Mouse (Mus musculus): ENCODE measurements around the gene Ccdc149. TPM values are rescaled to one million over a fixed set of nuclear protein-coding genes. Genes with fewer than 3 reads are reported as not detected.

Ccdc149 gene
- polyA plus RNA-seq, 1 experiment from 2014 or later, result 3.0 TPM

DNA sequence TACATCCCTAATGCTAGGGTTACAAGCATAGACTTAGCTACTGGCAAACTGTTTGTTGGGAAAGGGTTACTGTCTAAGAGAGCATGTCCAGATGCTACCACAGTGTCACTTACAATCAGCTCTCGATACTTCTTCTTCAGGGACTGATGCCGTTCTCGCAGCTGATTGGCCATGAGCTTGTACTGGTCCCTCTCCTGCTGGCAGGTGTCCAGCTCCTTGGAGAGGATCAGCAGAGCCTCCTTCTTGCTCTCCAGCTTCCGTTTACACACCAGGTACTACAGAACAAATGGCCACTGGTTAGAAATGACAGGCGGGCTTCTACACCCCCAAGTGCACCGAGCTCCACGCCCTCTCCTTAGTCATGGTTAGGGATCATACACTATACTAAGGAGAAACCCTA, 32.4 kb downstream of the Ccdc149 start:
- no peaks in the 10 kb centered on the region for H3K36me3 ChIP-seq
- H3K4me2 ChIP-seq, result no peak overlapping the region
- no peak overlapping the region for H3K4me3 ChIP-seq (replicated peaks)
- H3K27me3 ChIP-seq, result no peaks in the 10 kb centered on the region
- no peaks in the 10 kb centered on the region for H3K4me1 ChIP-seq
- no peak overlapping the region for H3K9ac ChIP-seq
- ATAC-seq (replicated peaks; ENCODE audit: low FRiP score), result no peak
- 82% methylated on average over 7 of the region's 7 CpGs for WGBS
- no peak overlapping the region for H3K27ac ChIP-seq
- 0 out of 2 replicates have a peak, but pooled peaks cover 4% of the 10 kb centered on the region for H3K9me3 ChIP-seq (replicated peaks)

DNA sequence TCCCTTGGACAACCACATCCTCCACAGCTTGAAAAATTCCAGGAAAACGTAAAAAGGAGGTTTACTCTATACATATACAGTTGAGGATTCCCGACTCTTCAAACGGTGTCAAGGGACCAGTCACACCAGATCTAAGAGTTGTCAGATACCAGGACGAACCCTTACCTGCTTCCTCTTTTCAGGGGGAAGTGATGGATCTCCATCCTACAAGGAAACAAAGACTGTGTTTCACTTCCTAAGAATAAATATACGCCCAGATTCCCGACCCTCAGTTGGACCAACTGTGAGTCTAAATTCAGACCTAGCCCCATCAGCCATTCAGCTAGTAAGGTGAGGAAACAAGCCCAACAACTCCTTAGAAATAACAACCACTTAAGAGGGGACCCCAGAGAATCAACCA, 35.8 kb downstream of the Ccdc149 start:
- H3K4me3 ChIP-seq (replicated peaks), result no peak overlapping the region
- H3K4me1 ChIP-seq, result no peaks in the 10 kb centered on the region
- WGBS, result 88% methylated on average over 6 of the region's 6 CpGs
- no peak overlapping the region for H3K9ac ChIP-seq
- no peak overlapping the region for H3K4me2 ChIP-seq
- no peak for ATAC-seq (replicated peaks; ENCODE audit: low FRiP score)
- H3K36me3 ChIP-seq, result no peaks in the 10 kb centered on the region
- no peaks in the 10 kb centered on the region for H3K27me3 ChIP-seq
- H3K27ac ChIP-seq, result no peak overlapping the region
- H3K9me3 ChIP-seq (replicated peaks), result no peaks in the 10 kb centered on the region

DNA sequence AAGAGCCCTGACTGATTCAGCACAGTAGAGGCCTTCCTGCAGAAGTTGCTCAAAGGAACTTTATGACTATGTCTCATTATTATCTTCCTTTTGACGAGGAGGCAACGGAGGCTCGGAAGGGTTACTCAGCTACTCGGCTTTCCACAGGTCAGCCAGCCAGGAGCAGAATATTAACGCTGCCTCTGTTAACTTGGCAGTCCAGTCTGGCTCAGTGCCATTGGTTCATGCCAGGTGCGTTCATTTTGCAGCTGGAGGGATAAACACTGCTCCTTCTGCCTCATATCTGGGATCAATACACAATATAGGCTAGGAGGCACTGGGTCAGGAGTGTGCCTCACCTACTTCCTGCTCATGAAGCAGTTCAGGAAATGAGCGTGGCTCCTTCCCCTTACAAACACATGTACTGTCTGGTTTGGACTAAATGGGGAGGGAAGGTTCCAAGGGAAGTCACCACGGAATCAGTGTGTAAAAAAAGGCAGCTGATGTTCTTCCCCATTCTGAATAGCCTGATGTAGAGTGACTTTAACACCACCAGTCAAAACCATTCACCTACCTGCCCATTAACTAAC, 40.0 kb downstream of the Ccdc149 start:
- H3K4me2 ChIP-seq, result no peak overlapping the region
- no peak overlapping the region for H3K27ac ChIP-seq
- no peaks in the 10 kb centered on the region for H3K27me3 ChIP-seq
- H3K4me1 ChIP-seq, result no peaks in the 10 kb centered on the region
- no peak overlapping the region for H3K9ac ChIP-seq
- WGBS, result 54% methylated on average over 8 of the region's 8 CpGs
- ATAC-seq (replicated peaks; ENCODE audit: low FRiP score), result no peak
- H3K36me3 ChIP-seq, result no peaks in the 10 kb centered on the region
- H3K4me3 ChIP-seq (replicated peaks), result no peak overlapping the region
- no peaks in the 10 kb centered on the region for H3K9me3 ChIP-seq (replicated peaks)

DNA sequence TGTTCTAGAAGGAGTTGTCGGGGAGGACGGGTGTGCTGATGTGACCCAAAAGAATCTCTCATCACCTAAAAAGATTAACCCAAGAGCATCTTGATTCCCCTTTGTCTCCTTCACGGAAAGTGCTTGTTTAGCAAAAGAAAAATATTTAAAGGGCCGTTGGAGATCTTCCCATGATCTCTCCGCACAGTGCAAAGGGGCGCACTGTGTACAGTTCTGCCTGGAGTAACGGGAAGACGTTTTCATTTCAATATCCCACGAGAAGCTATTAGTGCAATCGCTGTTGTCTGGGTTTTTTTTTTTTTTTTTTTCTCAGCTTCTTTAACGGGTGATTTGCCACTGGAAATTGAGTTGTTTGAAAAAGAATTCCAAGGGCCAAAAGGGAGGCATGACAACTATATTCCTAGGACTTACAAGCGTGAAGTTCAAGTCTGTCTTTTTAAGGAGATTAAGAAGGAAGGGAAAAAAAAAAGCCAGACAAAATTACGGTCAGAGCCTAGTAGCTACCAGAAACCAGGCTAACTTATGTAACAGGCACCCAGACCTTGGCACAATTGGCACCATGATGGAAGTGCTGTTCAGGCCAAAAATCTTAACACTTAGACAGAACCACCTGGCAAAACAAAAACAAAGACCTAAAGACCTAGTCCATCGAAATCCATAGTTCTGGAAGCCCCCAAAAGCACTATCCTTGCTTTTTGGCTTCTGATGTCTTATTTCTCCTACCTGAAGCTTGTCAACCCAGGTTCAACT, 41.4 kb downstream of the Ccdc149 start:
- WGBS, result 60% methylated on average over 14 of the region's 14 CpGs
- Histone ChIP-seq H3K27me3 (no peaks in the 10 kb centered on the region), H3K9ac (no peak overlapping the region), H3K27ac (no peak overlapping the region), H3K4me2 (no peak overlapping the region), H3K9me3 (replicated peaks) (no peaks in the 10 kb centered on the region), H3K4me3 (replicated peaks) (no peak overlapping the region), H3K36me3 (no peaks in the 10 kb centered on the region), H3K4me1 (no peaks in the 10 kb centered on the region)
- no peak for ATAC-seq (replicated peaks; ENCODE audit: low FRiP score)

DNA sequence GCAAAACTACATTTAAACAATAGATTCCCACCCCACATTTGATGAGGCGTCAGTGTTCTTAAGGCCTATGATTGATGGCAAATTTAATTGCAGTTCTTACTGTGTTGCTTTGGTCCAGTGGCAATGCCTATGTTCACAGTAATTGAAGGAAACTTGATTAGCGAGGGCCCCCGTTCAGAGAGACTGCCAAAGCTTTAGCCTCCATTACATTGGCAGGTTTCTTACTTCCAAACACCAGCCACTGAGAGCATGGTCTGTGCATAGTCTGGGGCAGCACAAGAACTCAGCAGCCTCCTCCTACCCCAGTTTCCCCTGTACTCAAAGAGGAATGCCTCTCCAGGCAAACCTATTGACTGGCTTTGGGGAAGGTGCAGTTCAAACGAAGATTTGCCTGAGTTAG, 42.7 kb downstream of the Ccdc149 start:
- H3K4me2 ChIP-seq, result no peak overlapping the region
- WGBS, result 28% methylated on average over 4 of the region's 4 CpGs
- no peaks in the 10 kb centered on the region for H3K36me3 ChIP-seq
- no peak overlapping the region for H3K9ac ChIP-seq
- no peak overlapping the region for H3K4me3 ChIP-seq (replicated peaks)
- H3K4me1 ChIP-seq, result no peaks in the 10 kb centered on the region
- H3K27ac ChIP-seq, result no peak overlapping the region
- no peak for ATAC-seq (replicated peaks; ENCODE audit: low FRiP score)
- no peaks in the 10 kb centered on the region for H3K27me3 ChIP-seq
- no peaks in the 10 kb centered on the region for H3K9me3 ChIP-seq (replicated peaks)

DNA sequence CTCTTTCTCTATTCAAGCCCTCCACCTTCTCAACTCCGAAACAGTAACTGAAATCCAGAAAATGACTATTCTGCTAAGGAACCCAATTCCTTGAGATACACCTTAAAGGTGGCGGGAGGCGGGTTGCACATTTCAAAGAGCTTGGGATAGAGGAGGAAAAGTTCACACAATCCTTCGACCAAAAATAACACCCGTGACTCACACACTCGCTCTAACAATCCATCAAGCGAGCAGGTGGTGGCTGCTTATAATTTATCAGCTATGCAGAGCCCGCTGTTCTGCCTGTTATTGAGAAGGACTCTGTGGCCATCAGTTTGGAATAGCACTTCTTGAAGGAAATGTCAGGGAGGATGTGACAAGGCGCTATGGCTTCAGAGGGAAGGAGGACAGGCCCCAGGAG, 45.5 kb downstream of the Ccdc149 start:
- no peak overlapping the region for H3K9ac ChIP-seq
- no peak for ATAC-seq (replicated peaks; ENCODE audit: low FRiP score)
- 59% methylated on average over 9 of the region's 9 CpGs for WGBS

DNA sequence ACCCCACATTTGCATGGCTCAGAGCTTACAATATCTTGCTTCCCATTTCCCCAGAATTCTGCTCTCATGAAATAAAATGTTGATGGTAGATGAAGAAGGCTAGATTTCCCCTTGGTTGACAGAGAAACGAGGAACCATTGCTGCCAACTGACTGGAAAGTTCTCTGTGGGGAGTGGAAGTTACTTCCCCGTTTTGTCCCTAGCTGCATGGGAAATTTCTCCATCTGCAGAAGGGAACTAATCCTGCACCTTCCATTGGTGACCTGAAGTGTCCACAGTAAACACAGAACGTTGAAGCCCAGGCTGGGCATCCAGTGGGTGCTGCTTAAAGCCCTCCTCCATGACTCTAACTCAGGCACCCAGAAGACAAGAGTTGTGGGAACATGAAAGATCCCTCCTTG, 47.4 kb downstream of the Ccdc149 start:
- ATAC-seq (replicated peaks; ENCODE audit: low FRiP score), result no peak
- H3K4me2 ChIP-seq, result no peak overlapping the region
- H3K4me1 ChIP-seq, result no peaks in the 10 kb centered on the region
- H3K27ac ChIP-seq, result no peak overlapping the region
- no peak overlapping the region for H3K9ac ChIP-seq
- H3K36me3 ChIP-seq, result no peaks in the 10 kb centered on the region
- no peak overlapping the region for H3K4me3 ChIP-seq (replicated peaks)
- no peaks in the 10 kb centered on the region for H3K27me3 ChIP-seq
- H3K9me3 ChIP-seq (replicated peaks), result no peaks in the 10 kb centered on the region
- 74% methylated on average over 3 of the region's 3 CpGs for WGBS

More for the DNA sequence above, 45.5 kb downstream of the Ccdc149 start:
- Histone ChIP-seq H3K4me2 (no peak overlapping the region), H3K9me3 (replicated peaks) (no peaks in the 10 kb centered on the region), H3K4me1 (no peaks in the 10 kb centered on the region), H3K36me3 (no peaks in the 10 kb centered on the region), H3K27me3 (no peaks in the 10 kb centered on the region), H3K4me3 (replicated peaks) (no peak overlapping the region), H3K27ac (no peak overlapping the region)

DNA sequence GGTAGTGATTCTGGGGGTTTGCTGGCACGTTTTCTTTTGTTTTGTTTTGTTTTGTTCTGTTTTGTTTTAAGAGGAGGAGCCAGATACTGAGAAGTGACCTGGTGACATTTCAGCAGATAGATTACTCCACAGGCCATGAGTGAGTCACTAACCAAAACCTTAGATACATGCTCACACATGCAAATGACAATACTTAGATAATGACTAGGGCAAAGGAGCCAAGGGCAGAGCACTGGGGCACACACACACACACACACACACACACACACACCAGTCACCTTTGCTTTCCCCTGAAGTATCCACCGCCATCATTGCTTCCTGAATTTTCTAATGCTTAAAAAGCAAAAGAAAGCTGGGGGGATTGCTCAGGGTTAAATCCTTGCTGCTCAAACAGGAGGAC, 54.8 kb downstream of the Ccdc149 start:
- no peaks in the 10 kb centered on the region for H3K36me3 ChIP-seq
- ATAC-seq (replicated peaks; ENCODE audit: low FRiP score), result no peak
- no peak overlapping the region for H3K27ac ChIP-seq
- no peaks in the 10 kb centered on the region for H3K27me3 ChIP-seq
- no peak overlapping the region for H3K4me2 ChIP-seq
- no peaks in the 10 kb centered on the region for H3K4me1 ChIP-seq
- WGBS, result 68% methylated on average over 2 of the region's 2 CpGs
- H3K9ac ChIP-seq, result no peak overlapping the region
- no peaks in the 10 kb centered on the region for H3K9me3 ChIP-seq (replicated peaks)
- no peak overlapping the region for H3K4me3 ChIP-seq (replicated peaks)

DNA sequence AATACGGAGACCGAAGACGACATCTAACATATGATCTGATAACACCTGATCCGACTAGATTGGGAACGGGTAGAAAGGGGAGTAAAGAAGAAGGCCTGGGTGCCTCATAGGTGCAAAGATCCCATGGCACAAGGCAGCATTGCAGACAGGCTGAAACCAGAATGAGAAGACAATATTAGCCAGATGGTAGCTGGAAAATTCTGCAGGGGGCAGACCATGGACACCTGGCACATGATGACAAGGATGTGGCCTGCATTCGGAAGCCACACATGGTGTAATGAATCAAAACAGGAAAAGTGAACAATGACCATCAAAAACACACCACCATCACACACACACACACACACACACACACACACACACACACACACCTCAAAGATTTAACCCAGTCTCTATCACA, 55.4 kb downstream of the Ccdc149 start:
- Histone ChIP-seq H3K4me1 (no peaks in the 10 kb centered on the region), H3K9ac (no peak overlapping the region), H3K9me3 (replicated peaks) (no peaks in the 10 kb centered on the region), H3K27ac (no peak overlapping the region), H3K4me2 (no peak overlapping the region), H3K27me3 (no peaks in the 10 kb centered on the region), H3K36me3 (no peaks in the 10 kb centered on the region), H3K4me3 (replicated peaks) (no peak overlapping the region)
- no peak for ATAC-seq (replicated peaks; ENCODE audit: low FRiP score)
- WGBS, result 86% methylated on average over 6 of the region's 6 CpGs

DNA sequence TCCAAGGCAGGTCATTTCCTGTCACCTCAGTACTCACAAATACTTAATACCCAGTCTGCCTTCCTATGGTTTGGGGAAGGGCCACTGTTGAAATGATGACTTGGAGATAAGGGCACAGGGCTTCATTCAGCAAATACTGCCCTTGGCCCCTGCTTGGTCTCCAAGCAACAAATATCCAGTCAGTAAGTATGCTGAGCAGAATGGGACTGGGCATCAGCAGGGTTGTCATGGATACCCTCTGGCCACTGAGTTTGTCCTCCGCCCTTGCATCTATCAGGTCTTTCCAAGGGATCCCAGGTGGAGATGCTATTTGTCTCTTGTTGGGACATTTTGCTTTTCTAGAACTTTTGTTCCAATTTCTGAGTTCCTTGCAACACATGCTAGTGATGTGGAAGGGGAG, 56.1 kb downstream of the Ccdc149 start:
- Histone ChIP-seq H3K27me3 (no peaks in the 10 kb centered on the region), H3K27ac (no peak overlapping the region), H3K36me3 (no peaks in the 10 kb centered on the region), H3K9ac (no peak overlapping the region), H3K4me1 (no peaks in the 10 kb centered on the region), H3K4me3 (replicated peaks) (no peak overlapping the region), H3K4me2 (no peak overlapping the region), H3K9me3 (replicated peaks) (no peaks in the 10 kb centered on the region)
- WGBS, result 79% methylated on average over 1 of the region's 1 CpGs
- ATAC-seq (replicated peaks; ENCODE audit: low FRiP score), result no peak

DNA sequence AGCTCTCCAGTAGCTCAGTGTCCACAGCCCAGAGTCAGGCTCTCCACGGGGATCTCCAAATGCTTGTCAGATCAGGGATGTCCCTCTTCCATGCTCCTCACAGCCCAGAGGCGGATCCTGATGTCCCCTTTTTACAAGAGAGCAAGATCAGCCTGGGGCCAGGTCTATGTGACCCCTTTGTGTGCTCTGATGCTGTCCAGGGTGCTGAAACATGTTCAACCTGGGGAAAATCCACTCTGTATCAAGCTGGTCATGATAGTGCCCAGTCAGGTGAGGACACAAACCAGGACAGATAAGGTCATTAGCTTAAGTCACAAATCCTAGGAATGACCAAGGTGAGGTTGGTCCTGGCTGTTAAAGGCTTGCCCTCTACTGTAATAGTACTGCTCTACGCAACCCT, 59.8 kb downstream of the Ccdc149 start:
- Histone ChIP-seq H3K4me2 (no peak overlapping the region), H3K36me3 (no peaks in the 10 kb centered on the region), H3K9ac (no peak overlapping the region), H3K9me3 (replicated peaks) (no peaks in the 10 kb centered on the region), H3K27me3 (no peaks in the 10 kb centered on the region), H3K4me1 (no peaks in the 10 kb centered on the region), H3K4me3 (replicated peaks) (no peak overlapping the region), H3K27ac (no peak overlapping the region)
- 0 out of 2 replicates have a peak, but pooled peaks have one; percentile 56 for ATAC-seq (replicated peaks; ENCODE audit: low FRiP score)
- 55% methylated on average over 3 of the region's 3 CpGs for WGBS

DNA sequence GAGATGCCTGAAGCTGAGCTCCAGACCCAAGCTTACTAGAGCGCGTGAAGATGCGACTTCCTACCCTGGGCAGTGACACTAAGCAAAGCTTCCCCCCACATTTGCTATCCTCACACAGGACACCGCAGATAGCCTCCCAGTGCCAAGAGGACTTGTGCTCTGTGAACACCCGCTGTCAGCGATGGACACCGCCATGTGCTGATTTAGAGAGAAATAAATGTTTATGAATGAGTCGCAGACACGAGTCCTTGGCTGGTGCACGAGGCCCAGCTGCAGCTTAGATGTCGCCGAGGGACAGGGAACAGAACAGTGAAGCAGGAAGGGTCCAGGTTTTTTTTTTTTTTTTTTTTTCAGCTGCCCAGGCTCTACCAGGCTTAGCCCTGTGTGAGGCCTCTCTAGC, 61.1 kb downstream of the Ccdc149 start:
- WGBS, result 81% methylated on average over 12 of the region's 12 CpGs
- no peak overlapping the region for H3K9ac ChIP-seq
- H3K4me1 ChIP-seq, result no peaks in the 10 kb centered on the region
- no peak for ATAC-seq (replicated peaks; ENCODE audit: low FRiP score)
- H3K4me2 ChIP-seq, result no peak overlapping the region
- H3K27ac ChIP-seq, result no peak overlapping the region
- no peaks in the 10 kb centered on the region for H3K9me3 ChIP-seq (replicated peaks)
- no peak overlapping the region for H3K4me3 ChIP-seq (replicated peaks)
- H3K27me3 ChIP-seq, result no peaks in the 10 kb centered on the region
- H3K36me3 ChIP-seq, result no peaks in the 10 kb centered on the region
